Mouse (Mus musculus) heart, embryonic 12.5 days (tissue): ENCODE measurements around the gene Cyp2d22. TPM values are rescaled to one million over a fixed set of nuclear protein-coding genes. Genes with fewer than 3 reads are reported as not detected.
"Not testable (repeated sequence)": the region's sequence is repeated elsewhere in the genome, so short reads cannot be mapped to it uniquely, and the experiment has no call there.

Experiments used
- ATAC-seq: fragments of 200-750 bp; cut with Nextera tagmentation; 2 replicates; pipeline ENCODE4 v1.8.0; 2017; ENCODE audit warnings: moderate TSS enrichment, moderate library complexity; ENCODE audit not compliant: insufficient number of reproducible peaks, low FRiP score
- H3K27ac ChIP-seq: fragments of 300-500 bp; sonication (generic); 2 replicates; pipeline ENCODE4 v1.5.1; 2016; ENCODE audit warnings: mild to moderate bottlenecking, moderate library complexity; ENCODE audit not compliant: poor library complexity, severe bottlenecking
- H3K27me3 ChIP-seq: fragments of 300-500 bp; sonication (generic); replicated peaks from 2 replicates; pipeline ENCODE4 v1.6.1; 2016; ENCODE audit warnings: mild to moderate bottlenecking, moderate library complexity
- H3K36me3 ChIP-seq: fragments of 300-500 bp; sonication (generic); 2 replicates; pipeline ENCODE4 v1.6.1; 2016; ENCODE audit warnings: mild to moderate bottlenecking, moderate library complexity
- H3K4me1 ChIP-seq: fragments of 300-500 bp; sonication (generic); replicated peaks from 2 replicates; pipeline ENCODE4 v1.6.1; 2016; ENCODE audit warnings: mild to moderate bottlenecking
- H3K4me2 ChIP-seq: fragments of 300-500 bp; sonication (generic); 2 replicates; pipeline ENCODE4 v1.6.1; 2016; ENCODE audit warnings: mild to moderate bottlenecking, moderate library complexity
- H3K4me3 ChIP-seq: fragments of 300-500 bp; sonication (generic); 2 replicates; pipeline ENCODE4 v1.5.1; 2016; ENCODE audit warnings: mild to moderate bottlenecking
- H3K9ac ChIP-seq: fragments of 300-500 bp; sonication (generic); 2 replicates; pipeline ENCODE4 v1.6.1; 2016; ENCODE audit warnings: mild to moderate bottlenecking, moderate library complexity
- H3K9me3 ChIP-seq: fragments of 300-500 bp; sonication (generic); replicated peaks from 2 replicates; pipeline ENCODE4 v1.6.1; 2016; ENCODE audit warnings: mild to moderate bottlenecking, moderate library complexity
- WGBS: fragments of 180-500 bp; shearing (Covaris S2); methylation state at CpG from one replicate; pipeline ENCODE4 v1.1.7; 2016; 5-methylcytosine and 5-hydroxymethylcytosine counted together
- polyA plus RNA-seq: library from polyadenylated mRNA; unstranded; fragments of >200 nt; fragmentation: Nextera tagmentation; extraction: Ambion mirVana; gene quantifications from 2 replicates; pipeline ENCODE4 v1.2.1, GENCODE M21; 2016

Gene Cyp2d22
- polyA plus RNA-seq, 1 experiment from 2014 or later, result 8.0 TPM

DNA sequence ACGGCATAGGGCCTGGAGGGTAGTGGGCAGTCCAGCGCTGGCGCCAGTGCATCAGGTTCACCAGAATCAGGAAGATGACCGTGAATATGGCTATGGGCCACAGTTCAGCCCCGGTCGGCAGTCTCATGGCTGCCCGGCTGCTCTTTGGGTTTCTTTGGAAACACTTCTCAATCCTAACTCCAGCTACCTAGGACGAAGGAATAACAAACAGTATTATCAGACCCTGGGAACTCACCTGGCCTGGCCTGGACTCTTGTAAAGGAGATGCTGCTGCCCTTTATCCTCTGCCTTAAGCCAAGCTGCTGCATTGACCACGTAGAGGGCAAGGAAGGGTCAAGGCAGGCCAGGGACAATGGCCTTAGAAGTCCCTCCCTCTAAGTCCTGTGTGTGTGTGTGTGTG is 4.2 kb downstream of the Cyp2d22 start:
- no peaks in the 10 kb centered on the region for H3K9me3 ChIP-seq
- H3K4me2 ChIP-seq, result no peak overlapping the region
- H3K27ac ChIP-seq, result 0 out of 2 replicates have a peak overlapping the region, but pooled peaks have one; percentile 63
- peaks cover 5% of the 10 kb centered on the region; the same call in 1 of the 2 replicates for H3K27me3 ChIP-seq
- no peak overlapping the region for H3K4me3 ChIP-seq
- H3K36me3 ChIP-seq, result peaks cover 16% of the 10 kb centered on the region; the same call in 1 of the 2 replicates
- H3K9ac ChIP-seq, result no peak overlapping the region
- 88% methylated on average over 9 of the region's 9 CpGs for WGBS
- ATAC-seq, result no peak
- H3K4me1 ChIP-seq, result peaks cover 35% of the 10 kb centered on the region

GRCm38 (mm10) chr15:82374437-82374836 is 5.6 kb downstream of the Cyp2d22 start:
- H3K9me3 ChIP-seq, result no peaks in the 10 kb centered on the region
- 91% methylated on average over 5 of the region's 5 CpGs for WGBS
- H3K9ac ChIP-seq, result no peak overlapping the region
- H3K36me3 ChIP-seq, result peaks cover 16% of the 10 kb centered on the region; the same call in 1 of the 2 replicates
- H3K4me3 ChIP-seq, result no peak overlapping the region
- no peak overlapping the region for H3K4me2 ChIP-seq
- no peak for ATAC-seq
- peaks cover 5% of the 10 kb centered on the region; the same call in 1 of the 2 replicates for H3K27me3 ChIP-seq
- no peak overlapping the region for H3K27ac ChIP-seq
- H3K4me1 ChIP-seq, result peaks cover 29% of the 10 kb centered on the region

DNA sequence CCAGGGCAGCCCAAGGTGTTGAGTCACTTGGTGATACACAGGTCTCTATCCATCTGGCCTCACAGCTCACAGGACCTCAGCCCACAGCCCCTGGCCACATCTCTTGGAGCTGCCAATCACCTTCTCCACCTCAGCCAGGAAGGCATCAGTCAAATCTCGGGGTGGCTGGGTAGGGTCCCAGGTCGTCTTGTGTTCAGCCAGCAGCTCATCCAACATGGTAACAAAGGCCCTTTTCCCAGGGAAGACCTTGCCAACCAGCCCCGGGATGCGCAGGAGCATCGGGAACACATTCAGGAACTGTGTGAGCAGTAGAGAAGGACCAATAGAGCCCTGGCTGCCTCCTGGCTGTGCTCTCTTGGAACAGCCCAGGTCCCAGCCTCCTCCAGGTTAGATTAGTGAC is 7.1 kb downstream of the Cyp2d22 start:
- H3K4me3 ChIP-seq, result no peak overlapping the region
- H3K27ac ChIP-seq, result no peak overlapping the region
- 76% methylated on average over 5 of the region's 5 CpGs for WGBS
- ATAC-seq, result no peak
- peaks cover 18% of the 10 kb centered on the region for H3K4me1 ChIP-seq
- no peak overlapping the region for H3K9ac ChIP-seq
- peaks cover 5% of the 10 kb centered on the region; the same call in 1 of the 2 replicates for H3K27me3 ChIP-seq
- H3K4me2 ChIP-seq, result no peak overlapping the region
- H3K36me3 ChIP-seq, result peaks cover 16% of the 10 kb centered on the region; the same call in 1 of the 2 replicates
- no peaks in the 10 kb centered on the region for H3K9me3 ChIP-seq

- H3K36me3 ChIP-seq, result peaks cover 16% of the 10 kb centered on the region; the same call in 1 of the 2 replicates
- H3K27me3 ChIP-seq, result peaks cover 5% of the 10 kb centered on the region; the same call in 1 of the 2 replicates
- no peak for ATAC-seq
- H3K9me3 ChIP-seq, result no peaks in the 10 kb centered on the region
- no peak overlapping the region for H3K9ac ChIP-seq
- no peak overlapping the region for H3K27ac ChIP-seq
- H3K4me3 ChIP-seq, result no peak overlapping the region
- WGBS, result 81% methylated on average over 6 of the region's 6 CpGs
- no peak overlapping the region for H3K4me2 ChIP-seq
- peaks cover 13% of the 10 kb centered on the region; the same call in 1 of the 2 replicates for H3K4me1 ChIP-seq
Observed at GRCm38 (mm10) chr15:82372446-82372845, 7.6 kb downstream of the Cyp2d22 start.

DNA sequence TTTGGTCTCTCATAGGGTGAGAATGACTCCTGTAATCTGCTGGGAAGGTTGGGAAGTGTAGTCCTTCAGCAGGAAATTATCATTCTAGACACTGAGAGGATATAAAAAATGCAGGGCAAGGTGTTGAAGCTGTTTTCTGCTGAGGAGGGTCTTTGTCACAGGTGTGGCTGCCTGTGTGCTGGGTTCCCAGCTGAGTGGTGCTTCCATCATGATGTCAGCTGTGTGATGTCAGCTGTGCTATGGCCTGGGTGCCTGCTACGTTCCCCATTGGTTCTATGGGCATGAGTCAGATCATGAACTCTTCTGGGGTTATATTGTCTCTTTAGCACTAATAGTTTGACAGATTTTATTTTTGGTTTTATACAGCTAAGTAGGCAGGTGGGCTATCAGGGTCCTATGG is 11.2 kb downstream of the Cyp2d22 start:
- 90% methylated on average over 1 of the region's 1 CpGs for WGBS
- H3K9me3 ChIP-seq, result no peaks in the 10 kb centered on the region
- H3K36me3 ChIP-seq, result peaks cover 14% of the 10 kb centered on the region; the same call in 1 of the 2 replicates
- peaks cover 5% of the 10 kb centered on the region; the same call in 1 of the 2 replicates for H3K27me3 ChIP-seq
- H3K4me2 ChIP-seq, result no peak overlapping the region
- no peak for ATAC-seq
- no peaks in the 10 kb centered on the region for H3K4me1 ChIP-seq
- H3K4me3 ChIP-seq, result no peak overlapping the region
- no peak overlapping the region for H3K9ac ChIP-seq
- no peak overlapping the region for H3K27ac ChIP-seq

GRCm38 (mm10) chr15:82368146-82368545 is 11.9 kb downstream of the Cyp2d22 start:
- H3K4me2 ChIP-seq, result no peak overlapping the region
- WGBS, result 79% methylated on average over 4 of the region's 4 CpGs
- no peak overlapping the region for H3K27ac ChIP-seq
- no peak overlapping the region for H3K9ac ChIP-seq
- H3K4me1 ChIP-seq, result no peaks in the 10 kb centered on the region
- H3K36me3 ChIP-seq, result peaks cover 11% of the 10 kb centered on the region; the same call in 1 of the 2 replicates
- peaks cover 4% of the 10 kb centered on the region; the same call in 1 of the 2 replicates for H3K27me3 ChIP-seq
- H3K9me3 ChIP-seq, result no peaks in the 10 kb centered on the region
- no peak for ATAC-seq
- H3K4me3 ChIP-seq, result no peak overlapping the region

- H3K4me1 ChIP-seq, H3K36me3 ChIP-seq, H3K9me3 ChIP-seq, H3K9ac ChIP-seq, ATAC-seq, H3K27ac ChIP-seq, H3K27me3 ChIP-seq: not testable (repeated sequence)
- 8% methylated on average over 7 of the region's 9 CpGs for WGBS
- peak overlapping the region; percentile 51 for H3K4me2 ChIP-seq
- 0 out of 2 replicates have a peak overlapping the region, but pooled peaks have one; percentile 18 for H3K4me3 ChIP-seq
Observed at GRCm38 (mm10) chr15:82364561-82364960, 15.5 kb downstream of the Cyp2d22 start.

DNA sequence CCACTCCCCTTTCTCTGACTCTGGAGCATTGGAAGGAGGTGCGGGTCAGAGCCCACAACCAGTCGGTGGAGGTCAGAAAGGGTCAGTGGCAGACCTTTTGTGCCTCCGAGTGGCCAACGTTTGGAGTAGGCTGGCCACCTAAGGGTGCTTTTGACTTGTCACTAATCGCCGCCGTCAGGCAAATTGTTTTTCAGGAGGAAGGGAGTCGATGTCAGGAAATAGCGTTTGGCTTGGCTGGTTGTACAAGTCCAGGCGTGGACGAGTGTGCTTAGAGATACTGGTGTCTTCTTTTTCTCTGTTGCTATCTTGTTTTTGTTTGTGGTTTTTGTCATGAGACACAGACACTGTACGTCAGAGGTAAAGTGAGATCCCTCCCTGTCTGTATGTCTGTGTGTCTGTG is 16.3 kb downstream of the Cyp2d22 start:
- H3K4me2 ChIP-seq, H3K27ac ChIP-seq, ATAC-seq, H3K36me3 ChIP-seq, H3K9me3 ChIP-seq, H3K27me3 ChIP-seq, H3K9ac ChIP-seq, H3K4me3 ChIP-seq: not testable (repeated sequence)
- WGBS, result 70% methylated on average over 11 of the region's 12 CpGs
- peaks cover 12% of the 10 kb centered on the region for H3K4me1 ChIP-seq

- 0 out of 2 replicates have a peak overlapping the region, but pooled peaks have one; percentile 45 for H3K27ac ChIP-seq
- 61% methylated on average over 4 of the region's 4 CpGs for WGBS
Observed at GRCm38 (mm10) chr15:82362234-82362633, 17.8 kb downstream of the Cyp2d22 start.

GRCm38 (mm10) chr15:82361459-82362018 is 18.5 kb downstream of the Cyp2d22 start:
- Histone ChIP-seq H3K36me3 (no peaks in the 10 kb centered on the region), H3K9me3 (no peaks in the 10 kb centered on the region), H3K4me1 (peaks cover 16% of the 10 kb centered on the region), H3K27me3 (no peaks in the 10 kb centered on the region), H3K27ac (peak overlapping the region; percentile 45), H3K9ac (no peak overlapping the region), H3K4me3 (no peak overlapping the region), H3K4me2 (no peak overlapping the region)
- ATAC-seq, result 0 out of 2 replicates have a peak, but pooled peaks have one; percentile 45
- WGBS, result 72% methylated on average over 11 of the region's 11 CpGs

More at GRCm38 (mm10) chr15:82362234-82362633, 17.8 kb downstream of the Cyp2d22 start:
- ATAC-seq, result 0 out of 2 replicates have a peak, but pooled peaks have one; percentile 29
- H3K27me3 ChIP-seq, result no peaks in the 10 kb centered on the region
- no peaks in the 10 kb centered on the region for H3K36me3 ChIP-seq
- H3K9me3 ChIP-seq, result no peaks in the 10 kb centered on the region
- H3K4me2 ChIP-seq, result no peak overlapping the region
- no peak overlapping the region for H3K4me3 ChIP-seq
- H3K9ac ChIP-seq, result no peak overlapping the region
- H3K4me1 ChIP-seq, result peaks cover 16% of the 10 kb centered on the region

DNA sequence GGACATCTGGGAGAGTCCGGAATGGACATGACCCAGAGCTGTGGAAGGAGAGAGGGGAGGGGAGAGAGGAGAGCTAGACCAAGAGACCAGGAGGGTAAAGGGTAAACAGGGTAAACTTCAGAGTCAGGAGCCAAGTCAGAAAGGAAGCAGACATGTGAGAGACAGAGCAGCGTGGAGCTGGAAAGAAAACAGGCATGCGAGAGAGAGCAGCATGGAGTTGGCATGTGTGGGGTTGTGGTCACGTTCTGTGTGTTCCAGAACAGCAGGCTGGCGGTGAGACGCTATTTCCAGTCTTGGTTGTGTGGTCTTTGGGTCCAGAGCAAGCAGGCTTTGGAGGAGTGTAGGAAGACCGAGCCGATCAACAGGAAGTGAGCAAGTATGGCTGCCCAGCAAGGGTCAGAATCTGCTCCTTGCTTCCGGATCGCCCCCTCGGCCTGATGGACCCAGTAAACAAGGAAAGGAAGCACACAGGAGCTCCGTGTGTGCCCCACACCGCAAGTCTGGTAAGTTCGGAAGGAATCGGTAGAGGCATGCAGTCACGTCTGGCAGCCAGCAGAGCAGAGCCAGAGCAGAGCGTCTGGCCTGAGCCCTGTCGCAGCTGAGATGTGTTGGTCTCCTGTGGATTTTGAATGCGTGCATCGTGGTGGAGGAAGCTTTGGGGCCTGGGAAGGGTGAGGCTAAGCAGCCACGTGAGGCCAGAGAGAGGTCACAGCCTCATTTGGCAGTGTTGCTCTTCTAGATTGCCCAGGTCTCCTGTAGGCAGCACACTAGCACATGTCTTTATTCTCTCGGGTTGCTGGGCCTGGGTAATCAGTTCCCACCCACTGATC is 21.4 kb downstream of the Cyp2d22 start:
- Histone ChIP-seq H3K4me3 (no peak overlapping the region), H3K27me3 (no peaks in the 10 kb centered on the region), H3K4me2 (peak overlapping the region; percentile 30; the same call in 1 of the 2 replicates), H3K4me1 (peaks cover 19% of the 10 kb centered on the region), H3K9me3 (no peaks in the 10 kb centered on the region), H3K9ac (peak overlapping the region; percentile 54), H3K27ac (peak overlapping the region; percentile 55; the same call in 1 of the 2 replicates), H3K36me3 (no peaks in the 10 kb centered on the region)
- ATAC-seq, result no peak
- WGBS, result 52% methylated on average over 22 of the region's 22 CpGs
